Mouse (Mus musculus) lung, embryonic 15.5 days (tissue): ENCODE results near the gene Rgs6. TPM values are rescaled to one million over a fixed set of nuclear protein-coding genes. Genes with fewer than 3 reads are reported as not detected.

Experiments
- ATAC-seq: fragments of 200-750 bp; cut with Nextera tagmentation; 2 replicates; pipeline ENCODE4 v1.8.0; 2017; ENCODE audit warnings: moderate number of reproducible peaks, borderline replicate concordance; ENCODE audit not compliant: low FRiP score, low TSS enrichment; ENCODE audit errors: extremely low read depth
- H3K27ac ChIP-seq: fragments of 300-500 bp; sonication (generic); 2 replicates; pipeline ENCODE4 v1.5.1; 2015; ENCODE audit warnings: moderate library complexity, mild to moderate bottlenecking, inconsistent platforms
- H3K27me3 ChIP-seq: fragments of 300-500 bp; sonication (generic); 2 replicates; pipeline ENCODE4 v1.6.1; 2015; ENCODE audit warnings: inconsistent platforms
- H3K36me3 ChIP-seq: fragments of 300-500 bp; sonication (generic); 2 replicates; pipeline ENCODE4 v1.6.1; 2015; ENCODE audit warnings: inconsistent platforms
- H3K4me1 ChIP-seq: fragments of 300-500 bp; sonication (generic); 2 replicates; pipeline ENCODE4 v1.6.1; 2015; ENCODE audit warnings: inconsistent platforms
- H3K4me2 ChIP-seq: fragments of 300-500 bp; sonication (generic); 2 replicates; pipeline ENCODE4 v1.6.1; 2015; ENCODE audit warnings: inconsistent platforms, mild to moderate bottlenecking, moderate library complexity
- H3K4me3 ChIP-seq: fragments of 300-500 bp; sonication (generic); 2 replicates; pipeline ENCODE4 v1.5.1; 2015; ENCODE audit warnings: mild to moderate bottlenecking, inconsistent platforms
- H3K9ac ChIP-seq: fragments of 300-500 bp; sonication (generic); 2 replicates; pipeline ENCODE4 v1.6.1; 2015; ENCODE audit warnings: inconsistent platforms
- H3K9me3 ChIP-seq: fragments of 300-500 bp; sonication (generic); 2 replicates; pipeline ENCODE4 v1.6.1; 2016; ENCODE audit warnings: inconsistent platforms
- WGBS: fragments of 180-500 bp; shearing (Covaris S2); methylation state at CpG from one replicate; pipeline ENCODE4 v1.1.7; 2015; 5-methylcytosine and 5-hydroxymethylcytosine counted together
- polyA plus RNA-seq: library from polyadenylated mRNA; unstranded; fragments of >200 nt; fragmentation: Nextera tagmentation; extraction: Ambion mirVana; gene quantifications from 2 replicates; pipeline ENCODE4 v1.2.1, GENCODE M21; 2015

Gene Rgs6
- polyA plus RNA-seq, 1 experiment from 2014 or later, result 4.0 TPM

GRCm38 (mm10) chr12:83151474-83151873 lies 563.4 kb downstream of the Rgs6 start:
- H3K36me3 ChIP-seq, result no peaks in the 10 kb centered on the region
- H3K4me2 ChIP-seq, result no peak overlapping the region
- WGBS, result 86% methylated on average over 2 of the region's 2 CpGs
- no peak overlapping the region for H3K27ac ChIP-seq
- no peaks in the 10 kb centered on the region for H3K9me3 ChIP-seq
- no peaks in the 10 kb centered on the region for H3K27me3 ChIP-seq
- H3K4me1 ChIP-seq, result no peaks in the 10 kb centered on the region
- no peak for ATAC-seq
- no peak overlapping the region for H3K4me3 ChIP-seq
- H3K9ac ChIP-seq, result no peak overlapping the region

GRCm38 (mm10) chr12:83160211-83160610 lies 572.1 kb downstream of the Rgs6 start:
- Histone ChIP-seq H3K4me2 (no peak overlapping the region), H3K4me1 (no peaks in the 10 kb centered on the region), H3K36me3 (no peaks in the 10 kb centered on the region), H3K4me3 (no peak overlapping the region), H3K27me3 (no peaks in the 10 kb centered on the region), H3K27ac (no peak overlapping the region), H3K9ac (no peak overlapping the region), H3K9me3 (no peaks in the 10 kb centered on the region)
- ATAC-seq, result no peak
- WGBS, result 68% methylated on average over 2 of the region's 2 CpGs

GRCm38 (mm10) chr12:83160700-83161099 lies 572.6 kb downstream of the Rgs6 start:
- Histone ChIP-seq H3K4me2 (no peak overlapping the region), H3K36me3 (no peaks in the 10 kb centered on the region), H3K9ac (no peak overlapping the region), H3K4me1 (no peaks in the 10 kb centered on the region), H3K27me3 (no peaks in the 10 kb centered on the region), H3K4me3 (no peak overlapping the region), H3K9me3 (no peaks in the 10 kb centered on the region), H3K27ac (no peak overlapping the region)
- 70% methylated on average over 4 of the region's 4 CpGs for WGBS
- ATAC-seq, result no peak

- ATAC-seq, result no peak
These were observed 575.6 kb downstream of the Rgs6 start for GRCm38 (mm10) chr12:83163721-83164120.

GRCm38 (mm10) chr12:83165058-83165457 lies 577.0 kb downstream of the Rgs6 start:
- H3K4me1 ChIP-seq, result no peaks in the 10 kb centered on the region
- H3K9ac ChIP-seq, result no peak overlapping the region
- ATAC-seq, result no peak
- H3K9me3 ChIP-seq, result no peaks in the 10 kb centered on the region
- no peak overlapping the region for H3K4me2 ChIP-seq
- H3K36me3 ChIP-seq, result no peaks in the 10 kb centered on the region
- no peak overlapping the region for H3K4me3 ChIP-seq
- no peaks in the 10 kb centered on the region for H3K27me3 ChIP-seq
- no peak overlapping the region for H3K27ac ChIP-seq
- WGBS, result 34% methylated on average over 1 of the region's 1 CpGs

More at GRCm38 (mm10) chr12:83163721-83164120, 575.6 kb downstream of the Rgs6 start:
- Histone ChIP-seq H3K27me3 (no peaks in the 10 kb centered on the region), H3K27ac (no peak overlapping the region), H3K9me3 (no peaks in the 10 kb centered on the region), H3K9ac (no peak overlapping the region), H3K4me3 (no peak overlapping the region), H3K4me1 (no peaks in the 10 kb centered on the region), H3K36me3 (no peaks in the 10 kb centered on the region), H3K4me2 (no peak overlapping the region)
- 38% methylated on average over 5 of the region's 5 CpGs for WGBS

- Histone ChIP-seq H3K9ac (no peak overlapping the region), H3K4me1 (no peaks in the 10 kb centered on the region), H3K9me3 (no peaks in the 10 kb centered on the region), H3K4me2 (no peak overlapping the region), H3K4me3 (no peak overlapping the region), H3K27ac (no peak overlapping the region), H3K27me3 (no peaks in the 10 kb centered on the region), H3K36me3 (no peaks in the 10 kb centered on the region)
- 62% methylated on average over 6 of the region's 6 CpGs for WGBS
- ATAC-seq, result no peak
These were observed 580.2 kb downstream of the Rgs6 start for GRCm38 (mm10) chr12:83168310-83168709.

- no peaks in the 10 kb centered on the region for H3K36me3 ChIP-seq
- no peaks in the 10 kb centered on the region for H3K27me3 ChIP-seq
- H3K27ac ChIP-seq, result no peak overlapping the region
- H3K4me1 ChIP-seq, result no peaks in the 10 kb centered on the region
- WGBS, result 32% methylated on average over 12 of the region's 12 CpGs
- H3K9me3 ChIP-seq, result no peaks in the 10 kb centered on the region
- H3K9ac ChIP-seq, result no peak overlapping the region
- no peak for ATAC-seq
- H3K4me3 ChIP-seq, result no peak overlapping the region
- H3K4me2 ChIP-seq, result no peak overlapping the region
These were observed 581.6 kb downstream of the Rgs6 start for GRCm38 (mm10) chr12:83169495-83170209.

GRCm38 (mm10) chr12:83178770-83179169 lies 590.7 kb downstream of the Rgs6 start:
- no peak for ATAC-seq
- no peak overlapping the region for H3K4me2 ChIP-seq
- H3K9ac ChIP-seq, result no peak overlapping the region
- no peaks in the 10 kb centered on the region for H3K4me1 ChIP-seq
- 58% methylated on average over 2 of the region's 2 CpGs for WGBS
- no peaks in the 10 kb centered on the region for H3K36me3 ChIP-seq
- H3K9me3 ChIP-seq, result no peaks in the 10 kb centered on the region
- H3K27ac ChIP-seq, result no peak overlapping the region
- H3K27me3 ChIP-seq, result no peaks in the 10 kb centered on the region
- H3K4me3 ChIP-seq, result no peak overlapping the region

- Histone ChIP-seq H3K4me1 (no peaks in the 10 kb centered on the region), H3K36me3 (no peaks in the 10 kb centered on the region), H3K4me2 (no peak overlapping the region), H3K4me3 (no peak overlapping the region), H3K27ac (no peak overlapping the region), H3K9ac (no peak overlapping the region), H3K27me3 (no peaks in the 10 kb centered on the region), H3K9me3 (no peaks in the 10 kb centered on the region)
- 77% methylated on average over 1 of the region's 1 CpGs for WGBS
- ATAC-seq, result no peak
These were observed 591.8 kb downstream of the Rgs6 start for GRCm38 (mm10) chr12:83179860-83180259.

GRCm38 (mm10) chr12:83180561-83180960 lies 592.5 kb downstream of the Rgs6 start:
- H3K9me3 ChIP-seq, result no peaks in the 10 kb centered on the region
- WGBS, result 61% methylated on average over 6 of the region's 6 CpGs
- H3K4me2 ChIP-seq, result no peak overlapping the region
- H3K27me3 ChIP-seq, result no peaks in the 10 kb centered on the region
- H3K27ac ChIP-seq, result no peak overlapping the region
- no peaks in the 10 kb centered on the region for H3K4me1 ChIP-seq
- H3K4me3 ChIP-seq, result no peak overlapping the region
- H3K36me3 ChIP-seq, result no peaks in the 10 kb centered on the region
- no peak for ATAC-seq
- no peak overlapping the region for H3K9ac ChIP-seq

- H3K27me3 ChIP-seq, result no peaks in the 10 kb centered on the region
- no peak overlapping the region for H3K27ac ChIP-seq
- H3K9me3 ChIP-seq, result no peaks in the 10 kb centered on the region
- H3K4me2 ChIP-seq, result no peak overlapping the region
- H3K36me3 ChIP-seq, result no peaks in the 10 kb centered on the region
- H3K4me3 ChIP-seq, result no peak overlapping the region
- 33% methylated on average over 3 of the region's 3 CpGs for WGBS
- no peaks in the 10 kb centered on the region for H3K4me1 ChIP-seq
- H3K9ac ChIP-seq, result no peak overlapping the region
- no peak for ATAC-seq
These were observed 613.6 kb downstream of the Rgs6 start for GRCm38 (mm10) chr12:83201674-83202073.

- Histone ChIP-seq H3K4me1 (no peaks in the 10 kb centered on the region), H3K27me3 (no peaks in the 10 kb centered on the region), H3K9ac (no peak overlapping the region), H3K9me3 (no peaks in the 10 kb centered on the region), H3K27ac (no peak overlapping the region), H3K36me3 (no peaks in the 10 kb centered on the region), H3K4me3 (no peak overlapping the region), H3K4me2 (no peak overlapping the region)
- ATAC-seq, result no peak
- 45% methylated on average over 5 of the region's 5 CpGs for WGBS
These were observed 616.3 kb downstream of the Rgs6 start for GRCm38 (mm10) chr12:83204361-83204760.

GRCm38 (mm10) chr12:83206866-83207265 lies 618.8 kb downstream of the Rgs6 start:
- no peak overlapping the region for H3K27ac ChIP-seq
- no peaks in the 10 kb centered on the region for H3K4me1 ChIP-seq
- no peaks in the 10 kb centered on the region for H3K9me3 ChIP-seq
- H3K9ac ChIP-seq, result no peak overlapping the region
- 53% methylated on average over 6 of the region's 6 CpGs for WGBS
- no peak overlapping the region for H3K4me3 ChIP-seq
- no peak overlapping the region for H3K4me2 ChIP-seq
- no peaks in the 10 kb centered on the region for H3K27me3 ChIP-seq
- no peak for ATAC-seq
- no peaks in the 10 kb centered on the region for H3K36me3 ChIP-seq
